ENCODE assay signal across 9 mouse cellular contexts in genomic region chr13:56132326-56132936, GRCm38 (mm10). TPM values are rescaled to one million over a fixed set of nuclear protein-coding genes. Genes with fewer than 3 reads are reported as not detected.
DNase-seq lines count a peak whose midpoint lies in the region; TF ChIP-seq lines count a peak whose summit lies in the region.
"Had no signal": no experiment of that assay in that cellular context is flagged by ENCODE, and none has a peak within 500 bp of the region (broad histone marks: within the 10 kb centered on the region; RNA-seq: fewer than 3 reads in every experiment).

No protein-coding gene starts in this region.

- WGBS in spleen, adult 2 months, result 10% methylated on average over 11 of the region's 11 CpGs
- 11% methylated on average over 11 of the region's 11 CpGs for WGBS in macrophage (ENCODE audit: missing documents)

- no peaks in the 10 kb centered on the region for H3K27me3 ChIP-seq in spleen, adult 2 months (ENCODE audit: control insufficient read depth, insufficient read depth, low read length)

- no peak for TF ChIP-seq POLR2A in spleen, adult 2 months (IDR thresholded peaks at IDR 0.05; ENCODE audit: low read depth, low read length)

- peak; percentile 67 for DNase-seq in gastrocnemius, adult 2 months
- DNase-seq in gastrocnemius, postnatal 14 days, result no peak
- DNase-seq in spleen, adult 2 months (ENCODE audit: low read depth in 1 of 2, low spot score in 2 of 2), result peak in 1 of 2 experiments; percentile 43
- DNase-seq in spleen, postnatal 14 days (ENCODE audit: low spot score in 2 of 2), result no peak
- no peak for DNase-seq in urinary bladder, postnatal 25 days (ENCODE audit: low spot score)
- DNase-seq in embryo, embryonic 10 days (ENCODE audit: low spot score), result no peak
- DNase-seq in layer of hippocampus, postnatal 36 days, result no peak
- DNase-seq: adrenal gland, adult 8-10 months had no signal

- peak overlapping the region; percentile 98 for H3K4me3 ChIP-seq in gastrocnemius, adult 2 months
- peak overlapping the region; percentile 8; the same call in 1 of the 2 replicates for H3K4me3 ChIP-seq in spleen, adult 2 months (ENCODE audit: extremely low read depth, insufficient read depth, insufficient read length)
- no peak overlapping the region for H3K4me3 ChIP-seq in macrophage (ENCODE audit: inconsistent target)

- H3K36me3 ChIP-seq in spleen, adult 2 months (ENCODE audit: control insufficient read depth, insufficient read depth, low read length), result peaks cover 4% of the 10 kb centered on the region
- H3K36me3 ChIP-seq in macrophage (ENCODE audit: inconsistent target), result peaks cover 9% of the 10 kb centered on the region

- no peak for TF ChIP-seq CTCF in gastrocnemius, adult 2 months (IDR thresholded peaks at IDR 0.05)
- TF ChIP-seq CTCF in spleen, adult 2 months (IDR thresholded peaks at IDR 0.05; ENCODE audit: extremely low read depth, insufficient read depth, insufficient read length, insufficient replicate concordance), result no peak

- H3K27ac ChIP-seq in gastrocnemius, adult 2 months, result peak overlapping the region; percentile 75
- 0 out of 2 replicates have a peak overlapping the region, but pooled peaks have one; percentile 3 for H3K27ac ChIP-seq in spleen, adult 2 months (ENCODE audit: insufficient read depth, low read length)
- H3K27ac ChIP-seq in macrophage, result 0 out of 2 replicates have a peak overlapping the region, but pooled peaks have one; percentile 7

- H3K79me2 ChIP-seq in macrophage (ENCODE audit: inconsistent target), result peaks cover 72% of the 10 kb centered on the region

- intact Hi-C loops in gastrocnemius, adult 2 months (cut with DNase I), result loop anchor here (2.0 kb wide), 1 partner anchor 14 kb away; no protein-coding TSS in a partner anchor
- intact Hi-C loops in gastrocnemius, postnatal 14 days (cut with DNase I; ENCODE audit: low total_unique reads), result no loop called here

- H3K4me1 ChIP-seq in spleen, adult 2 months (ENCODE audit: control insufficient read depth, insufficient read depth, insufficient read length), result peaks cover 30% of the 10 kb centered on the region; the same call in 1 of the 2 replicates

RNA-seq across cellular contexts. Expression of gene H2afy, which starts 3.7 kb away (rescaled TPM):
- 10 to 100 TPM; 64.1 to 69.2 TPM for total RNA-seq in gastrocnemius, adult 2 months (2021)
- 10 to 100 TPM; 60.8 to 61.3 TPM for total RNA-seq in gastrocnemius, postnatal 14 days (2021)
- 125 and 150 TPM in 2 replicates for polyA plus RNA-seq in spleen, adult 2 months (2012; rRNA removed)
- total RNA-seq in macrophage (2018; cell fraction: chromatin; rRNA removed), result 100 to 1,000 TPM; 256 to 801 (median 305) TPM
- 100 to 1,000 TPM in 25 of 26 experiments, 10 to 100 TPM in 1; 96.6 to 142 (median 118) TPM for total RNA-seq in macrophage (2018; cell fraction: cytosol; rRNA removed)
- 100 to 1,000 TPM; 122 to 541 (median 233) TPM for total RNA-seq in macrophage (2018; cell fraction: nucleus; rRNA removed)
- polyA plus RNA-seq in macrophage (2018), result 96.3 to 139 TPM (median 138 TPM) in 3 replicates
- 100 to 1,000 TPM; 120 to 128 TPM for total RNA-seq in layer of hippocampus, postnatal 36 days (2021)

RNA-seq across cellular contexts. Expression of gene Tifab, which starts 46.3 kb away (rescaled TPM):
- total RNA-seq in gastrocnemius, adult 2 months (2021), result under 1 TPM; 0.18 to 0.28 TPM
- under 1 TPM; 0.31 to 0.44 TPM for total RNA-seq in gastrocnemius, postnatal 14 days (2021)
- 20.8 and 26.8 TPM in 2 replicates for polyA plus RNA-seq in spleen, adult 2 months (2012; rRNA removed)
- total RNA-seq in macrophage (2018; cell fraction: chromatin; rRNA removed), result 10 to 100 TPM in 13 of 26 experiments, 1 to 10 TPM in 12, under 1 TPM in 1; 0.87 to 66.4 (median 10.8) TPM
- 10 to 100 TPM in 25 of 26 experiments, 1 to 10 TPM in 1; 6.9 to 68.5 (median 45.6) TPM for total RNA-seq in macrophage (2018; cell fraction: cytosol; rRNA removed)
- total RNA-seq in macrophage (2018; cell fraction: nucleus; rRNA removed), result 10 to 100 TPM in 20 of 26 experiments, 1 to 10 TPM in 6; 5.7 to 83.4 (median 17.4) TPM
- polyA plus RNA-seq in macrophage (2018), result 17.5 to 60.8 TPM (median 44.2 TPM) in 3 replicates
- total RNA-seq in layer of hippocampus, postnatal 36 days (2021), result 1 to 10 TPM; 1.6 TPM

Comparison
In these comparisons a context has a peak if more than half of its experiments do, and no peak if none do; other contexts are left out.
1. H3K27ac ChIP-seq: peak in every context shown above with its lines; median percentile 75 in gastrocnemius, adult 2 months; 7 in macrophage; 3 in spleen, adult 2 months.